Mouse (Mus musculus): ENCODE measurements around the gene Slc16a7. TPM values are rescaled to one million over a fixed set of nuclear protein-coding genes. Genes with fewer than 3 reads are reported as not detected.

Gene Slc16a7
- total and polyA plus RNA-seq, 2 experiments from 2014 or later, result 3.3 to 9.2 TPM

DNA sequence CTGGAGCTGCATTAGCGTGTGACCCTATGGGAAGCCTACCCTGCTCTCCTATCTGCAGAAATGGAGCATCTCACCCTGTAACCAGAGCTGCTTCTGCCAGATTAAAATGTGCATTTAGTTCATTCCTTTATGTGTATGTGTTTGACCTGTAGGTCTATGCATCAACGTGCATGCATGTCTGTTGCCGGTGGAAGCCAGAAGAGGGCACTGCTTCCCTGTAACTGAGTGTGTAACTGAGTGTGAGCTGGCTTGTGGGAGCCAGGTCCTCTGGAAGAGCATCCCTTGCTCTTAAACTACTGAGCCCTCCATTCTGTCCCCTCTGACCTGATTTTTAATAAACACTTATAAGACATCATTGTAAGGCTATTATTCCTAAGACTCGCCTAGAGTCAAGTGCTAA, 124.3 kb downstream of the Slc16a7 start:
- ATAC-seq (ENCODE audit: insufficient read depth, low read depth) (peak; percentile 78), DNase-seq (ENCODE audit: low spot score) (peak; percentile 33)
- H3K27ac ChIP-seq (ENCODE audit: low read depth), result no peak overlapping the region
- H3K36me3 ChIP-seq (replicated peaks; ENCODE audit: control insufficient read depth, insufficient read depth, low read length), result no peaks in the 10 kb centered on the region
- no peaks in the 10 kb centered on the region for H3K27me3 ChIP-seq (ENCODE audit: control insufficient read depth, insufficient read depth, low read length)
- TF ChIP-seq CTCF (IDR thresholded peaks at IDR 0.05; ENCODE audit: low read depth), result peak; percentile 83
- no peak for TF ChIP-seq EP300 (IDR thresholded peaks at IDR 0.05; ENCODE audit: low read depth)
- no peak overlapping the region for H3K4me2 ChIP-seq (ENCODE audit: low read depth, low read length)
- WGBS, result 59% methylated on average over 4 of the region's 4 CpGs
- no peaks in the 10 kb centered on the region for H3K9me3 ChIP-seq (replicated peaks; ENCODE audit: control insufficient read depth, low read length)
- no peak overlapping the region for H3K9ac ChIP-seq (replicated peaks; ENCODE audit: low read depth, low read length)
- 0 out of 2 replicates have a peak, but pooled peaks cover 13% of the 10 kb centered on the region for H3K4me1 ChIP-seq (ENCODE audit: control insufficient read depth, insufficient read depth)
- no peak overlapping the region for H3K4me3 ChIP-seq (ENCODE audit: low read depth, low read length)

DNA sequence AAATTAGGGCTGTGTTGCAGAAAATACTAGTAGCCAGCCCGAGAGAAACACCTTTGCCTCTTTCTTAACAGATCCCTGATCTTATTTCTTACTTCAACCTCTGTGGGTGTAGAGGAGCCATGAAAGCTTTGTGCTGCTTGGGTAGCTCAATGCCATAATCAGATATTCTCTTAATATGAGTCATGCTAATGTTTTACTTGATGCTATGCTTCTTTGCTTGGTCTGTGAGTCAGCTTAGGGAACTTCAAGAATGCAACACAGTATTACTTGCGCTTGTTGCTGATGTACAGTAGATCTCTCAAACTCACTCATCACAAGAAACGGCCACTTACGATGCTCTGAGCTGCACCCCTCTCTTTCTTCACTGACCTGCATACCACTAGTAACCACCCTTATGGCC, 133.4 kb downstream of the Slc16a7 start:
- DNase-seq (ENCODE audit: low spot score) (no peak), ATAC-seq (ENCODE audit: insufficient read depth, low read depth) (no peak)
- TF ChIP-seq CTCF (IDR thresholded peaks at IDR 0.05; ENCODE audit: low read depth), result no peak
- TF ChIP-seq EP300 (IDR thresholded peaks at IDR 0.05; ENCODE audit: low read depth), result no peak
- H3K4me1 ChIP-seq (ENCODE audit: control insufficient read depth, insufficient read depth), result no peaks in the 10 kb centered on the region
- no peak overlapping the region for H3K27ac ChIP-seq (ENCODE audit: low read depth)
- H3K36me3 ChIP-seq (replicated peaks; ENCODE audit: control insufficient read depth, insufficient read depth, low read length), result no peaks in the 10 kb centered on the region
- H3K4me3 ChIP-seq (ENCODE audit: low read depth, low read length), result no peak overlapping the region
- H3K9me3 ChIP-seq (replicated peaks; ENCODE audit: control insufficient read depth, low read length), result no peaks in the 10 kb centered on the region
- no peak overlapping the region for H3K9ac ChIP-seq (replicated peaks; ENCODE audit: low read depth, low read length)
- H3K4me2 ChIP-seq (ENCODE audit: low read depth, low read length), result no peak overlapping the region
- WGBS, result 80% methylated on average over 4 of the region's 4 CpGs
- H3K27me3 ChIP-seq (ENCODE audit: control insufficient read depth, insufficient read depth, low read length), result no peaks in the 10 kb centered on the region

DNA sequence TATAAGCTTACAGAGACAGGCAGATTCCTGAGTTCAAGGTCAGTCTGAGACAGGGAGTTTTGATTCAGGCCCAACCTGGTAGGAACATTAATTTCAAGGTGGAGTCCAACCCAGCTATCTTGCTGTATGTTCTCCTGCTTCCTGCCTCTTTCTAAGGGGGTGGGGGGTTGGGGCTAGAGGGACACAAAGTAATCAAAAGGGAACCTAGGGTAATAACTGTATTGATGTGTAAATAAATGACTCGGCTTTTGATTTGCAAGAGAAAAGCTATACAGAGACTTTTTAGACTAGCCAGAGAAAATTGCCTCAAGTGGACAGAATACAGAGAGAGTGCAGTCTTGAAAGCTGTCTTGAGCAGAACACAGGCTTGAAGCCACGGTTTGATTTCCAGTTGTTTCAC, 174.7 kb downstream of the Slc16a7 start:
- H3K36me3 ChIP-seq (replicated peaks; ENCODE audit: control insufficient read depth, insufficient read depth, low read length), result no peaks in the 10 kb centered on the region
- WGBS, result 64% methylated on average over 2 of the region's 2 CpGs
- H3K4me1 ChIP-seq (ENCODE audit: control insufficient read depth, insufficient read depth), result no peaks in the 10 kb centered on the region
- H3K9me3 ChIP-seq (replicated peaks; ENCODE audit: control insufficient read depth, low read length), result no peaks in the 10 kb centered on the region
- no peak for TF ChIP-seq EP300 (IDR thresholded peaks at IDR 0.05; ENCODE audit: low read depth)
- no peak for TF ChIP-seq CTCF (IDR thresholded peaks at IDR 0.05; ENCODE audit: low read depth)
- ATAC-seq (ENCODE audit: insufficient read depth, low read depth) (no peak), DNase-seq (ENCODE audit: low spot score) (no peak)
- H3K27ac ChIP-seq (ENCODE audit: low read depth), result no peak overlapping the region
- H3K9ac ChIP-seq (replicated peaks; ENCODE audit: low read depth, low read length), result no peak overlapping the region
- H3K27me3 ChIP-seq (ENCODE audit: control insufficient read depth, insufficient read depth, low read length), result no peaks in the 10 kb centered on the region
- H3K4me2 ChIP-seq (ENCODE audit: low read depth, low read length), result no peak overlapping the region
- no peak overlapping the region for H3K4me3 ChIP-seq (ENCODE audit: low read depth, low read length)

DNA sequence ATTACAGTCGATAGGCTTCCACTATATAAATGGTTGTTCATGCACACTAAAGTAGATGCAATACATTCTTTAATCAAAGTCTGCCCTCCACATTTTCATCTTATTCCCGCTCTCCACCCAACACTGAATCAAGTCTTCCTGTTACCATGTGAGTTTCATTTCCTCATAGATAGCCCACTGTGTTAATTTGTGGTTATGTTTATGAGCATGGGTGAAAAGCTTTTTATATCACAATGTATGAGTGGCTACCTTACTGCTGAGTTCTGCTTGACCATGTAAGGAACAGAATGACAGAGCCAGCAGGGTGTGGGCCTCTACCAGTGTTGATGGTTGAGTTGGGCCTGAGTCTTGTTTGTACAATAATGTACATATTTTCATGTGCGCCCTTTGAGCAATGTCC, 175.5 kb downstream of the Slc16a7 start:
- no peak for DNase-seq (ENCODE audit: low spot score)
- no peak for ATAC-seq (ENCODE audit: insufficient read depth, low read depth)
- TF ChIP-seq EP300 (IDR thresholded peaks at IDR 0.05; ENCODE audit: low read depth) (no peak), CTCF (IDR thresholded peaks at IDR 0.05; ENCODE audit: low read depth) (no peak)
- Histone ChIP-seq H3K36me3 (replicated peaks; ENCODE audit: control insufficient read depth, insufficient read depth, low read length) (no peaks in the 10 kb centered on the region), H3K4me1 (ENCODE audit: control insufficient read depth, insufficient read depth) (no peaks in the 10 kb centered on the region), H3K9ac (replicated peaks; ENCODE audit: low read depth, low read length) (no peak overlapping the region), H3K4me2 (ENCODE audit: low read depth, low read length) (no peak overlapping the region), H3K9me3 (replicated peaks; ENCODE audit: control insufficient read depth, low read length) (no peaks in the 10 kb centered on the region), H3K27me3 (ENCODE audit: control insufficient read depth, insufficient read depth, low read length) (no peaks in the 10 kb centered on the region), H3K4me3 (ENCODE audit: low read depth, low read length) (no peak overlapping the region), H3K27ac (ENCODE audit: low read depth) (no peak overlapping the region)
- WGBS, result 94% methylated on average over 3 of the region's 3 CpGs

DNA sequence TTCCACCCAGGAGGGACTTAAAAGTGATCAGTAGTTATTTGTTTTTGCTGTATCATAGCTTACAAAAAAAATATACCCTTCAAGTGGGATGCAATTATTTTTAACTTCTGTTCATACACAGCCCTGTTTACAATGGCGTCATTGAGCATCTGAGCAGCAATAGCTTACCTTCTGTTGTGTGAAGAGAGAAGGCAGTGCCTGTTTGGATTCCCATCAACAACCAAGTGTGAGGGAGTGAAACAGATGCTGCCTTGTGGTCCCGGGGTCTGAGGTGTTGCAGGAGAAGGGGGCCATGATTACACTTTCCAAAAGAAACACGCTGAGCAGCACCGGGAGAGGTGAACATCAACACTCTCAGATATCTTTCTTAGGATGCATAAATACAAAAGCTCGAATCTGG, 201.7 kb downstream of the Slc16a7 start:
- WGBS, result 57% methylated on average over 5 of the region's 5 CpGs
- no peak overlapping the region for H3K4me2 ChIP-seq (ENCODE audit: low read depth, low read length)
- TF ChIP-seq CTCF (IDR thresholded peaks at IDR 0.05; ENCODE audit: low read depth), result no peak
- no peak for TF ChIP-seq EP300 (IDR thresholded peaks at IDR 0.05; ENCODE audit: low read depth)

GRCm38 (mm10) chr10:125185387-125185786, 203.9 kb downstream of the Slc16a7 start:
- ATAC-seq (ENCODE audit: insufficient read depth, low read depth), result no peak
- Histone ChIP-seq H3K9ac (replicated peaks; ENCODE audit: low read depth, low read length) (no peak overlapping the region), H3K27me3 (ENCODE audit: control insufficient read depth, insufficient read depth, low read length) (no peaks in the 10 kb centered on the region), H3K27ac (ENCODE audit: low read depth) (no peak overlapping the region), H3K4me2 (ENCODE audit: low read depth, low read length) (no peak overlapping the region), H3K9me3 (replicated peaks; ENCODE audit: control insufficient read depth, low read length) (no peaks in the 10 kb centered on the region), H3K36me3 (replicated peaks; ENCODE audit: control insufficient read depth, insufficient read depth, low read length) (no peaks in the 10 kb centered on the region), H3K4me3 (ENCODE audit: low read depth, low read length) (no peak overlapping the region), H3K4me1 (ENCODE audit: control insufficient read depth, insufficient read depth) (no peaks in the 10 kb centered on the region)
- DNase-seq (ENCODE audit: low spot score), result no peak
- 88% methylated on average over 4 of the region's 4 CpGs for WGBS
- TF ChIP-seq CTCF (IDR thresholded peaks at IDR 0.05; ENCODE audit: low read depth), result no peak
- no peak for TF ChIP-seq EP300 (IDR thresholded peaks at IDR 0.05; ENCODE audit: low read depth)

More for the DNA sequence above, 201.7 kb downstream of the Slc16a7 start:
- Histone ChIP-seq H3K27ac (ENCODE audit: low read depth) (no peak overlapping the region), H3K9me3 (replicated peaks; ENCODE audit: control insufficient read depth, low read length) (no peaks in the 10 kb centered on the region), H3K9ac (replicated peaks; ENCODE audit: low read depth, low read length) (no peak overlapping the region), H3K36me3 (replicated peaks; ENCODE audit: control insufficient read depth, insufficient read depth, low read length) (no peaks in the 10 kb centered on the region), H3K4me3 (ENCODE audit: low read depth, low read length) (no peak overlapping the region), H3K4me1 (ENCODE audit: control insufficient read depth, insufficient read depth) (no peaks in the 10 kb centered on the region), H3K27me3 (ENCODE audit: control insufficient read depth, insufficient read depth, low read length) (no peaks in the 10 kb centered on the region)
- DNase-seq (ENCODE audit: low spot score) (no peak), ATAC-seq (ENCODE audit: insufficient read depth, low read depth) (no peak)
